Mouse (Mus musculus) neural tube, embryonic 11.5 days (tissue): ENCODE results near the gene Itprip. TPM values are rescaled to one million over a fixed set of nuclear protein-coding genes. Genes with fewer than 3 reads are reported as not detected.

Experiments used
- ATAC-seq: fragments of 200-750 bp; cut with Nextera tagmentation; 2 replicates; pipeline ENCODE4 v1.8.0; 2017; ENCODE audit warnings: moderate number of reproducible peaks, mild to moderate bottlenecking, moderate TSS enrichment, moderate library complexity; ENCODE audit not compliant: insufficient read depth, low FRiP score, low TSS enrichment
- DNase-seq: peaks from one replicate; pipeline ENCODE4 v3.0.0-alpha.2; 2015; ENCODE audit warnings: low spot score
- H3K27ac ChIP-seq: fragments of 300-500 bp; sonication (generic); 2 replicates; pipeline ENCODE4 v1.5.1; 2014; ENCODE audit warnings: low read depth, mild to moderate bottlenecking, low read length
- H3K27me3 ChIP-seq: fragments of 300-500 bp; sonication (generic); 2 replicates; pipeline ENCODE4 v1.6.1; 2014; ENCODE audit warnings: mild to moderate bottlenecking, low read length, mixed read lengths; ENCODE audit not compliant: control insufficient read depth, insufficient read depth
- H3K36me3 ChIP-seq: fragments of 300-500 bp; sonication (generic); 2 replicates; pipeline ENCODE4 v1.6.1; 2014; ENCODE audit warnings: mild to moderate bottlenecking, low read length, moderate library complexity, mixed read lengths; ENCODE audit not compliant: control insufficient read depth, insufficient read depth
- H3K4me1 ChIP-seq: fragments of 300-500 bp; sonication (generic); 2 replicates; pipeline ENCODE4 v1.6.1; 2014; ENCODE audit warnings: low read length, mixed read lengths; ENCODE audit not compliant: control insufficient read depth, insufficient read depth
- H3K4me2 ChIP-seq: fragments of 300-500 bp; sonication (generic); 2 replicates; pipeline ENCODE4 v1.6.1; 2014; ENCODE audit warnings: low read depth, mild to moderate bottlenecking, moderate library complexity
- H3K4me3 ChIP-seq: fragments of 300-500 bp; sonication (generic); 2 replicates; pipeline ENCODE4 v1.5.1; 2014; ENCODE audit warnings: low read depth, low read length
- H3K9ac ChIP-seq: fragments of 300-500 bp; sonication (generic); 2 replicates; pipeline ENCODE4 v1.6.1; 2014; ENCODE audit warnings: mild to moderate bottlenecking, low read length
- H3K9me3 ChIP-seq: fragments of 300-500 bp; sonication (generic); 2 replicates; pipeline ENCODE4 v1.6.1; 2016; ENCODE audit warnings: low read length; ENCODE audit not compliant: control insufficient read depth
- WGBS: fragments of 180-500 bp; shearing (Covaris S2); extraction: QIAGEN DNeasy Blood & Tissue Kit; methylation state at CpG from one replicate; pipeline ENCODE4 v1.1.7; 2014; 5-methylcytosine and 5-hydroxymethylcytosine counted together
- polyA plus RNA-seq: library from polyadenylated mRNA; unstranded; fragments of >200 nt; fragmentation: Nextera tagmentation; extraction: Ambion mirVana; gene quantifications from 2 replicates; pipeline ENCODE4 v1.2.1, GENCODE M21; 2014

Itprip gene
- polyA plus RNA-seq, 1 experiment from 2014 or later = 15.8 TPM

GRCm38 (mm10) chr19:47900012-47900411, 19.1 kb downstream of the Itprip start:
- no peak overlapping the region for H3K27ac ChIP-seq
- no peak for DNase-seq
- WGBS = 66% methylated on average over 6 of the region's 6 CpGs
- no peaks in the 10 kb centered on the region for H3K9me3 ChIP-seq
- no peaks in the 10 kb centered on the region; the same call in 1 of the 2 replicates for H3K4me1 ChIP-seq
- no peak overlapping the region for H3K9ac ChIP-seq
- no peak overlapping the region for H3K4me2 ChIP-seq
- no peak overlapping the region for H3K4me3 ChIP-seq
- H3K27me3 ChIP-seq = no peaks in the 10 kb centered on the region
- H3K36me3 ChIP-seq = peaks cover 9% of the 10 kb centered on the region
- no peak for ATAC-seq

DNA sequence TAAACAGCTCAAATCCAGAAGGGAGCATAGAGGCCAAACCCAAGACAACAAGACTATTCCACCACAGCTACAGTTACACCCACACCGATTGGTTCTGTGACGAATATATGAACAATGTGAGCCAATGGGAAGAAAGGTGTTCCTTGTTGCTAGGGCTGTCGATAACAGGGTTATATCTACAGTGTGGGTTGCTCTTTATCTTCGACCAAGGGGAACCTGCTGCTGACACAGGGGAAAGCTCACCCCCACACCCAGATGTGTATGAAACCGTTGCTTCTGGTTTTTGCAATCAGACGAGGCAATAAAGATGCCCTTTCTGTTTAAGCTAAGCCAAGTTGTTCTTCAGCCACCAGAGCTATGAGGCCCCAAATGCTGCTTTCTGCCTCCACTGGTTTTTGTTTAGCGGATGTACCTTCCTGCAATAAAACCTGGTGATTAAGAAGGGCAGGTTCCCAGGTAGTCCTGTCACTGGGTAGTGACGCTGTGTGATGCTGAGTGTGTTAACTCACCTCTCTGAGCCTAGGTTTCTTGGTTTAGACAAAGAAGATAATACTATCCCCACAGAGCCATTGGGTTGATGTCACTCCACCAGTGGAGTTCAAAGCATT, 20.5 kb downstream of the Itprip start:
- Histone ChIP-seq H3K9ac (no peak overlapping the region), H3K4me3 (no peak overlapping the region), H3K4me1 (no peaks in the 10 kb centered on the region), H3K27ac (no peak overlapping the region), H3K27me3 (no peaks in the 10 kb centered on the region), H3K9me3 (no peaks in the 10 kb centered on the region), H3K36me3 (peaks cover 9% of the 10 kb centered on the region), H3K4me2 (no peak overlapping the region)
- WGBS = 93% methylated on average over 8 of the region's 8 CpGs
- ATAC-seq (no peak), DNase-seq (no peak)

- Histone ChIP-seq H3K9ac (no peak overlapping the region), H3K36me3 (peaks cover 9% of the 10 kb centered on the region), H3K9me3 (no peaks in the 10 kb centered on the region), H3K4me2 (no peak overlapping the region), H3K4me3 (no peak overlapping the region), H3K27me3 (no peaks in the 10 kb centered on the region), H3K4me1 (no peaks in the 10 kb centered on the region), H3K27ac (no peak overlapping the region)
- no peak for DNase-seq
- 95% methylated on average over 6 of the region's 6 CpGs for WGBS
- no peak for ATAC-seq
These were observed 26.0 kb downstream of the Itprip start for GRCm38 (mm10) chr19:47893092-47893491.

GRCm38 (mm10) chr19:47891562-47892312, 27.4 kb downstream of the Itprip start:
- no peak overlapping the region for H3K4me2 ChIP-seq
- WGBS = 78% methylated on average over 11 of the region's 11 CpGs
- H3K9ac ChIP-seq = no peak overlapping the region
- H3K4me3 ChIP-seq = no peak overlapping the region
- ATAC-seq (no peak), DNase-seq (no peak)
- H3K9me3 ChIP-seq = no peaks in the 10 kb centered on the region
- H3K4me1 ChIP-seq = no peaks in the 10 kb centered on the region
- H3K27ac ChIP-seq = no peak overlapping the region
- H3K27me3 ChIP-seq = no peaks in the 10 kb centered on the region
- peaks cover 8% of the 10 kb centered on the region for H3K36me3 ChIP-seq

DNA sequence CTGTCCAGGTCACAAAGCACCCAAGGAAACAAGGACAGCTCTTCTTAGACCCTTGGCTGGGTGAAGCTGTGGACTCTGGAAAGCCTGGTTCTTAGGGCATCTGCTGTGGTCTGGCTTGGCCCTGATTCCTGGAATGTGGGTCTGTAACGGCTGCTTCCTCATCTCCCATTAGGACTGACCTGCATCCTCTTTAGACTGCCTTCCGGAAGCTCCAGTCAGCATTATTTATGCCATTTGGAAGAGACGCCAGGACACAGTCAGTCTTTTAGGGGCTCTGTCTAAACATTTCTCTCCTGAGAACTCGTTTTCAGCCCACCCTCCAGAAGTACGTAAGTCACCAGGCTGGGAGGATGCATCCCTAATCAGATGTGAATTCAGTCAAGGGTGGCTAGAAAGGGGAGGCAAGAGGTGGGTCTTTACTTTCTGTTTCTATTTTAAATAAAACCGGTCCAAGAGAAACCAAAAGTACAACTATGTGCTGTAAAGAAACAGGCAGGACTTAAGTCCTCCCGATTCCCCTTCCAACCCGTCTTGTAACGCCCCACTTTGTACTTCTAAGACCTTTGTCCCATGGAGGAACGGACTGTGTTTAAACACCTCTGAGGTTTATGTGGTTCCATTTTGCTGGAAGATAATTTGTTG, 28.5 kb downstream of the Itprip start:
- WGBS = 72% methylated on average over 10 of the region's 10 CpGs
- Histone ChIP-seq H3K27ac (no peak overlapping the region), H3K9ac (no peak overlapping the region), H3K27me3 (no peaks in the 10 kb centered on the region), H3K4me2 (no peak overlapping the region), H3K4me3 (no peak overlapping the region), H3K4me1 (no peaks in the 10 kb centered on the region), H3K36me3 (peaks cover 2% of the 10 kb centered on the region), H3K9me3 (no peaks in the 10 kb centered on the region)
- DNase-seq (no peak), ATAC-seq (no peak)

- no peak overlapping the region for H3K27ac ChIP-seq
- WGBS = 91% methylated on average over 8 of the region's 8 CpGs
- no peak overlapping the region for H3K4me2 ChIP-seq
- no peak overlapping the region for H3K9ac ChIP-seq
- no peaks in the 10 kb centered on the region for H3K9me3 ChIP-seq
- H3K4me1 ChIP-seq = no peaks in the 10 kb centered on the region
- no peaks in the 10 kb centered on the region for H3K27me3 ChIP-seq
- H3K36me3 ChIP-seq = no peaks in the 10 kb centered on the region
- ATAC-seq (no peak), DNase-seq (no peak)
- no peak overlapping the region for H3K4me3 ChIP-seq
These were observed 31.1 kb downstream of the Itprip start for GRCm38 (mm10) chr19:47888037-47888436.

GRCm38 (mm10) chr19:47887417-47887816, 31.7 kb downstream of the Itprip start:
- Histone ChIP-seq H3K27ac (no peak overlapping the region), H3K4me1 (no peaks in the 10 kb centered on the region), H3K27me3 (no peaks in the 10 kb centered on the region), H3K9me3 (no peaks in the 10 kb centered on the region), H3K4me3 (no peak overlapping the region), H3K36me3 (no peaks in the 10 kb centered on the region), H3K4me2 (no peak overlapping the region), H3K9ac (no peak overlapping the region)
- no peak for ATAC-seq
- DNase-seq = no peak
- 89% methylated on average over 10 of the region's 10 CpGs for whole genome bisulfite sequencing

GRCm38 (mm10) chr19:47886617-47887016, 32.5 kb downstream of the Itprip start:
- ATAC-seq (no peak), DNase-seq (no peak)
- 75% methylated on average over 7 of the region's 7 CpGs for WGBS
- Histone ChIP-seq H3K27ac (no peak overlapping the region), H3K4me3 (no peak overlapping the region), H3K27me3 (no peaks in the 10 kb centered on the region), H3K36me3 (no peaks in the 10 kb centered on the region), H3K9me3 (no peaks in the 10 kb centered on the region), H3K9ac (no peak overlapping the region), H3K4me2 (no peak overlapping the region), H3K4me1 (no peaks in the 10 kb centered on the region)
